Mouse (Mus musculus): Measurements from ENCODE around the gene Zfp983. TPM values are rescaled to one million over a fixed set of nuclear protein-coding genes. Genes with fewer than 3 reads are reported as not detected.

Gene Zfp983
- 3.7 TPM in 2 replicates for polyA plus RNA-seq (2015; fragmentation: Nextera tagmentation; extraction: Ambion mirVana)

DNA sequence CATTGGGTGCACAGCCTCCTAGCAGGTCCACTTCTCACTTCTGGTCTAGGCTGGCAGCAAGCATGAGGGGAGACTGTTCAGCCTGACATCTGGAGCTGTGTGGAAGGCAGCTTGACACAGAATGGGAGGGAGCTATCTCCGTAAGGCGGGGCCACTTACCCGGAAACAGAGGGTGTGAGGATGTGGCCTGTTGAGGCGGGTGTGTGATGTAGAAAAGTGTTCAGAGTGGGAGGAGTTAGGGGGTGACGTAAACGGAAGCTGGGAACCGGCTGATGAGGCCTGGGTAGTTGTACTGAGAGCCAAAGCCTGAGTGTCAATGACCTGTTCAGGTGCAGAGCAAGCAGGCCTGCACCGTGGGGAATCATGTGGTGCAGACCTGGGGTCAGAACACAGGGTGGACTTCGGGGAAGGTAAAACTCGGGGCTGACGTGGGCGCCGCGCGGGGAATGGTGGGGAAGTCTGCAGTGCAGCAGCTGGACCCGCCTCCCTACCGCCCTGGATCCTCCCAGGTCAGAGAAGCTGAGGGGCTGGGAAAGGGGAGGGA lies at the start of gene Zfp983:
Zfp983 (plus strand) TSS at position 261 of the 544 bp plus-strand sequence.

DNA sequence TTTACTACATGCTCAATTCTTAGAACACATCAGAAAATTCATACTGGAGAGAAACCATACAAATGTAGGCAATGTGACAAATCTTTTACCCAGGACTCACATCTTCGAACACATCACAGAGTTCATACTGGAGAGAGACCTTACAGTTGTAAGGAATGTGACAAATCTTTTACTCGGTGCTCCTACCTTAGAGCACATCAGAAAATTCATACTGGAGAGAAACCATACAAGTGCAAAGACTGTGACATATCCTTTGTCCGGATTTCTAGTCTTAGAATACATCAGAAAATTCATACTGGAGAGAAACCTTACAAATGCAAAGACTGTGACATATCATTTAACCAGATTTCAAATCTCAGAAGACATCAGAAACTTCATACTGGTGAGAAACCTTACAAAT lies 41.1 kb downstream of the Zfp983 start, which contains the start of gene Gm10226:
Gm10226 (plus strand) TSS at position 301 of the 400 bp plus-strand sequence.

DNA sequence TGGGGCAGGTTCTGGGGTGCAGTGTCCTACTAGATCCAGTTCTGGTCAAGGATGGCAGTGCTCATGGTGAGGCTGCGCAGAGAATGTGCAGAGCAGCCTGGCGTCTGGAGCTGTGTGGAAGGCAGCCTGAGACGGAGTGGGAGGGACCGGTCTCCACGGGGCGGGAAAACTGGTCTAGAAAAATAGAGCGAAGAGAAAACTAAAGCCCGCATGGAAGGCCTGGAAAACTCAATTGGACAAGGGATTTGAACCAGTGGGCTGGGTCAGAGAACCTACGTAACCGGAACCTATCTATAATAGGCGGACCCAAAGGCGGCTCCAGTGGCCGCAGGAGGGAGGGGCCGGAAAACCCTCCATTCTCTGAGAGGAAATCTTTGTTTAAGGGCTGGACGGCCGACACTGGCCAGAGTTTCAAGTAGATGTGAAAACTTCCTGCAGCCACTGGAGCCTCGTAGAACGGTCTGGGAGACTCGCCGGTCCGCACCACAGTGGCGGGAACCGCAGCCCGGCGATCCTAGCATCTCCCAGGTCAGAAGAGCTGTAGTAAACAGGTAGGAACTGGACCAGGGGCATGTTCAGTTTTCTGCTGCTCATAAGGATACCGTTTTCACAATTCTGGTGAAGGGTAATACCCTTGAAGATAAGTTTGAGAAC lies 57.0 kb downstream of the Zfp983 start, which contains the start of gene Zfp760:
Zfp760 (plus strand) TSS at position 399 of the 654 bp plus-strand sequence.

Other genes with a start within 250 kb of the Zfp983 start
- gene Zfp54, start 227.4 kb upstream of the Zfp983 start, polyA plus RNA-seq (2015; fragmentation: Nextera tagmentation; extraction: Ambion mirVana) = 7.4 TPM in 2 replicates
- gene Zfp51, start 200.2 kb upstream of the Zfp983 start, polyA plus RNA-seq (2015; fragmentation: Nextera tagmentation; extraction: Ambion mirVana) = 14.5 and 15.4 TPM in 2 replicates
- 6.4 and 8.0 TPM in 2 replicates for gene Zfp53, start 161.6 kb upstream of the Zfp983 start, polyA plus RNA-seq (2015; fragmentation: Nextera tagmentation; extraction: Ambion mirVana)
- 16.3 and 25.1 TPM in 2 replicates for gene Zfp52, start 115.1 kb upstream of the Zfp983 start, polyA plus RNA-seq (2015; fragmentation: Nextera tagmentation; extraction: Ambion mirVana)
- 15.1 and 19.5 TPM in 2 replicates for gene Zfp948, start 83.6 kb upstream of the Zfp983 start, polyA plus RNA-seq (2015; fragmentation: Nextera tagmentation; extraction: Ambion mirVana)
- 4.0 and 8.3 TPM in 2 replicates for gene Gm10226, start 41.2 kb downstream of the Zfp983 start, polyA plus RNA-seq (2015; fragmentation: Nextera tagmentation; extraction: Ambion mirVana)
- 6.1 and 6.6 TPM in 2 replicates for gene Zfp760, start 57.1 kb downstream of the Zfp983 start, polyA plus RNA-seq (2015; fragmentation: Nextera tagmentation; extraction: Ambion mirVana)
- gene Zfp229, start 80.2 kb downstream of the Zfp983 start, polyA plus RNA-seq (2015; fragmentation: Nextera tagmentation; extraction: Ambion mirVana) = 4.7 and 5.4 TPM in 2 replicates
- 5.3 and 8.2 TPM in 2 replicates for gene Zfp820, start 195.1 kb downstream of the Zfp983 start, polyA plus RNA-seq (2015; fragmentation: Nextera tagmentation; extraction: Ambion mirVana)

Measured in adrenal gland, postnatal 0 days (tissue).